Mouse (Mus musculus) C2C12 (cell line): ENCODE results near the gene Gm10337.

ENCODE experiments used
- CTCF ChIP-seq: IDR thresholded peaks from one replicate; pipeline ENCODE4 v1.5.1; 2011; ENCODE audit not compliant: control insufficient read depth, insufficient read depth, insufficient read length
- FOSL1 ChIP-seq: IDR thresholded peaks from one replicate; pipeline ENCODE4 v1.8.0; 2011; ENCODE audit warnings: mild to moderate bottlenecking, low read length; ENCODE audit not compliant: poor library complexity, insufficient read depth, severe bottlenecking

- no peak for TF ChIP-seq FOSL1
- no peak for TF ChIP-seq CTCF
These were observed 45.3 kb upstream of the Gm10337 start for GRCm38 (mm10) chr15:102458050-102458736.
